Mouse (Mus musculus) hindbrain, embryonic 16.5 days (tissue): ENCODE results near the gene Mnd1. TPM values are rescaled to one million over a fixed set of nuclear protein-coding genes. Genes with fewer than 3 reads are reported as not detected.

Experiments used
- ATAC-seq: fragments of 200-750 bp; cut with Nextera tagmentation; 2 replicates; pipeline ENCODE4 v1.8.0; 2017; ENCODE audit warnings: moderate TSS enrichment, moderate library complexity
- H3K27ac ChIP-seq: fragments of 300-500 bp; sonication (generic); 2 replicates; pipeline ENCODE4 v1.5.1; 2014; ENCODE audit warnings: low read depth, mild to moderate bottlenecking, control low read depth, low read length, moderate library complexity
- H3K27me3 ChIP-seq: fragments of 300-500 bp; sonication (generic); replicated peaks from 2 replicates; pipeline ENCODE4 v1.6.1; 2014; ENCODE audit warnings: low read length; ENCODE audit not compliant: control insufficient read depth, insufficient read depth
- H3K36me3 ChIP-seq: fragments of 300-500 bp; sonication (generic); 2 replicates; pipeline ENCODE4 v1.6.1; 2014; ENCODE audit warnings: mild to moderate bottlenecking, low read length, moderate library complexity, mixed read lengths; ENCODE audit not compliant: control insufficient read depth, insufficient read depth
- H3K4me1 ChIP-seq: fragments of 300-500 bp; sonication (generic); 2 replicates; pipeline ENCODE4 v1.6.1; 2014; ENCODE audit warnings: low read depth, low read length; ENCODE audit not compliant: control insufficient read depth, insufficient read depth
- H3K4me2 ChIP-seq: fragments of 300-500 bp; sonication (generic); 2 replicates; pipeline ENCODE4 v1.6.1; 2014; ENCODE audit warnings: mild to moderate bottlenecking, low read length, control low read depth, moderate library complexity
- H3K4me3 ChIP-seq: fragments of 300-500 bp; sonication (generic); 2 replicates; pipeline ENCODE4 v1.5.1; 2014; ENCODE audit warnings: mild to moderate bottlenecking, low read length, control low read depth, moderate library complexity
- H3K9ac ChIP-seq: fragments of 300-500 bp; sonication (generic); 2 replicates; pipeline ENCODE4 v1.6.1; 2014; ENCODE audit warnings: low read depth, mild to moderate bottlenecking, control low read depth, low read length, moderate library complexity
- H3K9me3 ChIP-seq: fragments of 300-500 bp; sonication (generic); 2 replicates; pipeline ENCODE4 v1.6.1; 2014; ENCODE audit warnings: mild to moderate bottlenecking, low read length, moderate library complexity; ENCODE audit not compliant: control insufficient read depth
- WGBS: fragments of 180-500 bp; shearing (Covaris S2); extraction: QIAGEN DNeasy Blood & Tissue Kit; methylation state at CpG from one replicate; pipeline ENCODE4 v1.1.7; 2014; 5-methylcytosine and 5-hydroxymethylcytosine counted together
- polyA plus RNA-seq: library from polyadenylated mRNA; unstranded; fragments of >200 nt; fragmentation: Nextera tagmentation; extraction: Ambion mirVana; gene quantifications from 2 replicates; pipeline ENCODE4 v1.2.1, GENCODE M21; 2015

Mnd1 gene
- polyA plus RNA-seq, 1 experiment from 2014 or later: 2.9 TPM

GRCm38 (mm10) chr3:84149831-84150230 is 5.8 kb downstream of the Mnd1 start:
- no peak overlapping the region for H3K4me2 ChIP-seq
- no peaks in the 10 kb centered on the region for H3K4me1 ChIP-seq
- 95% methylated on average over 3 of the region's 3 CpGs for WGBS
- H3K9ac ChIP-seq: no peak overlapping the region
- H3K27ac ChIP-seq: no peak overlapping the region
- no peaks in the 10 kb centered on the region for H3K9me3 ChIP-seq
- H3K36me3 ChIP-seq: no peaks in the 10 kb centered on the region
- no peak overlapping the region for H3K4me3 ChIP-seq
- ATAC-seq: no peak
- no peaks in the 10 kb centered on the region for H3K27me3 ChIP-seq

- 82% methylated on average over 7 of the region's 7 CpGs for WGBS
- Histone ChIP-seq H3K27me3 (no peaks in the 10 kb centered on the region), H3K4me3 (no peak overlapping the region), H3K9me3 (no peaks in the 10 kb centered on the region), H3K27ac (no peak overlapping the region), H3K36me3 (no peaks in the 10 kb centered on the region), H3K4me1 (no peaks in the 10 kb centered on the region), H3K9ac (no peak overlapping the region), H3K4me2 (no peak overlapping the region)
- ATAC-seq: no peak
These were observed 14.6 kb downstream of the Mnd1 start for GRCm38 (mm10) chr3:84140947-84141346.

- Histone ChIP-seq H3K9ac (no peak overlapping the region), H3K4me3 (no peak overlapping the region), H3K4me2 (no peak overlapping the region), H3K27me3 (no peaks in the 10 kb centered on the region), H3K27ac (no peak overlapping the region), H3K9me3 (no peaks in the 10 kb centered on the region), H3K4me1 (no peaks in the 10 kb centered on the region), H3K36me3 (no peaks in the 10 kb centered on the region)
- ATAC-seq: no peak
- WGBS: 91% methylated on average over 7 of the region's 7 CpGs
These were observed 19.1 kb downstream of the Mnd1 start for GRCm38 (mm10) chr3:84136509-84136908.

GRCm38 (mm10) chr3:84135933-84136332 is 19.7 kb downstream of the Mnd1 start:
- WGBS: 64% methylated on average over 6 of the region's 6 CpGs

GRCm38 (mm10) chr3:84135387-84135786 is 20.2 kb downstream of the Mnd1 start:
- no peak for ATAC-seq
- Histone ChIP-seq H3K4me3 (no peak overlapping the region), H3K9ac (no peak overlapping the region), H3K27ac (no peak overlapping the region), H3K4me2 (no peak overlapping the region), H3K9me3 (no peaks in the 10 kb centered on the region), H3K4me1 (no peaks in the 10 kb centered on the region), H3K36me3 (no peaks in the 10 kb centered on the region), H3K27me3 (no peaks in the 10 kb centered on the region)
- WGBS: 35% methylated on average over 9 of the region's 9 CpGs

More at GRCm38 (mm10) chr3:84135933-84136332, 19.7 kb downstream of the Mnd1 start:
- Histone ChIP-seq H3K9ac (no peak overlapping the region), H3K9me3 (no peaks in the 10 kb centered on the region), H3K27me3 (no peaks in the 10 kb centered on the region), H3K36me3 (no peaks in the 10 kb centered on the region), H3K4me1 (no peaks in the 10 kb centered on the region), H3K4me3 (no peak overlapping the region), H3K27ac (no peak overlapping the region), H3K4me2 (no peak overlapping the region)
- no peak for ATAC-seq

- Histone ChIP-seq H3K9me3 (no peaks in the 10 kb centered on the region), H3K9ac (no peak overlapping the region), H3K4me1 (no peaks in the 10 kb centered on the region), H3K27me3 (no peaks in the 10 kb centered on the region), H3K36me3 (no peaks in the 10 kb centered on the region), H3K4me3 (no peak overlapping the region), H3K27ac (no peak overlapping the region), H3K4me2 (no peak overlapping the region)
- 96% methylated on average over 3 of the region's 3 CpGs for WGBS
- ATAC-seq: no peak
These were observed 24.2 kb downstream of the Mnd1 start for GRCm38 (mm10) chr3:84131369-84131768.

- no peak overlapping the region for H3K4me3 ChIP-seq
- no peak overlapping the region for H3K27ac ChIP-seq
- H3K4me2 ChIP-seq: no peak overlapping the region
- H3K36me3 ChIP-seq: no peaks in the 10 kb centered on the region
- H3K4me1 ChIP-seq: no peaks in the 10 kb centered on the region
- no peak for ATAC-seq
- no peaks in the 10 kb centered on the region for H3K9me3 ChIP-seq
- H3K27me3 ChIP-seq: no peaks in the 10 kb centered on the region
- no peak overlapping the region for H3K9ac ChIP-seq
- 79% methylated on average over 5 of the region's 5 CpGs for WGBS
These were observed 24.8 kb downstream of the Mnd1 start for GRCm38 (mm10) chr3:84130776-84131175.

- H3K36me3 ChIP-seq: no peaks in the 10 kb centered on the region
- no peak overlapping the region for H3K4me2 ChIP-seq
- H3K9me3 ChIP-seq: no peaks in the 10 kb centered on the region
- H3K4me3 ChIP-seq: no peak overlapping the region
- H3K27ac ChIP-seq: no peak overlapping the region
- ATAC-seq: no peak
- no peaks in the 10 kb centered on the region for H3K4me1 ChIP-seq
- H3K9ac ChIP-seq: no peak overlapping the region
- 63% methylated on average over 11 of the region's 11 CpGs for WGBS
- H3K27me3 ChIP-seq: no peaks in the 10 kb centered on the region
These were observed 26.4 kb downstream of the Mnd1 start for GRCm38 (mm10) chr3:84128871-84129870.

- no peak overlapping the region for H3K27ac ChIP-seq
- no peaks in the 10 kb centered on the region for H3K27me3 ChIP-seq
- no peak overlapping the region for H3K4me3 ChIP-seq
- no peak overlapping the region for H3K4me2 ChIP-seq
- no peaks in the 10 kb centered on the region for H3K4me1 ChIP-seq
- WGBS: 74% methylated on average over 2 of the region's 2 CpGs
- H3K36me3 ChIP-seq: no peaks in the 10 kb centered on the region
- ATAC-seq: no peak
- H3K9me3 ChIP-seq: no peaks in the 10 kb centered on the region
- H3K9ac ChIP-seq: no peak overlapping the region
These were observed 28.2 kb downstream of the Mnd1 start for GRCm38 (mm10) chr3:84127431-84127830.
